Mouse (Mus musculus): ENCODE data around the gene Pde4b. TPM values are rescaled to one million over a fixed set of nuclear protein-coding genes. Genes with fewer than 3 reads are reported as not detected.
A peak's percentile ranks its signal among the peaks of the same experiment; 100 is the strongest.

The Pde4b gene
- polyA plus RNA-seq, 1 experiment: 4.9 TPM

DNA sequence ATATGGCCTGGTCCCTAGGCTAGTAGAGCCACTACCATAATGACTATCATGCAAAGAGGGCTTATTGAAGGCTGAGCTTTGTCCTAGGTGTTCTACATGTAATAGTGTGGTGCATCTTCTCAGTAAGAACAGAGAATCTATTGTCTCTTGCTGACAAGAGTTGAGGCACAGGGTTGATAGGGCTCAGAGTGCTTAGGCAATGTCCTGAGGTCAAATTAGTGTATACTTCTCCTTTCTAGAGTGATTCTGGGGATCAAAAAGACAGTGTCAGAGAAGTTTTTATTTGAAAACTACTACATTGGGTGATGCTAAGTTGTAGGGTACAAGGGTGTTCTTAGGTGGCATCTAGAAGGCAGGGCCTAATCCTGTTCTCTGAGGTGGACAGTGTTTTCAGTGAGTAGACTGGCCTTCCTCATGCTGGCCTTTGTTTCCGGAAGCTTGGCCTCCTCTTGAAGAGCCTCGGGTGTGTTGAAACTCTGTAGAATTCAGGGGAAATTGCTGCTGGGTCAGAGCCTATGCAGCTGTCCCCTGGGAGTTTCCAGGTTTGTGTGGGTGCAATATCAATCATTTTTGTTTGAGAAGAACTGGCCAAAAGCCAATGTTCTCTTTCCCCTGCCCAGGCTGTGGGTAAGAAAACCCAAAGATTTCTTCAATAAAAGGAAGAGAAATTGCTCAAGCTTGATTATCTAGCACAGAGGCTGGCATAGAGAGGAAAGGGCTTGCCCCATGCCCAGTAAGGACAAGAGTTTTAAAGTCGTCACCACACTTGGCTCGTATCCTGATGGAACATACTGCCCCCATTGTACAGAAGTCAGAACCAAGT is 536.7 kb downstream of the Pde4b start:
- peak overlapping the region; percentile 52 for H3K27ac ChIP-seq (replicated peaks; ENCODE audit: low read depth, low read length)
- no peak overlapping the region for H3K4me3 ChIP-seq (ENCODE audit: insufficient read depth, low read depth, low read length)
- peaks cover 6% of the 10 kb centered on the region; the same call in 1 of the 2 replicates for H3K4me1 ChIP-seq (ENCODE audit: control insufficient read depth, insufficient read depth, insufficient read length, low read length)

DNA sequence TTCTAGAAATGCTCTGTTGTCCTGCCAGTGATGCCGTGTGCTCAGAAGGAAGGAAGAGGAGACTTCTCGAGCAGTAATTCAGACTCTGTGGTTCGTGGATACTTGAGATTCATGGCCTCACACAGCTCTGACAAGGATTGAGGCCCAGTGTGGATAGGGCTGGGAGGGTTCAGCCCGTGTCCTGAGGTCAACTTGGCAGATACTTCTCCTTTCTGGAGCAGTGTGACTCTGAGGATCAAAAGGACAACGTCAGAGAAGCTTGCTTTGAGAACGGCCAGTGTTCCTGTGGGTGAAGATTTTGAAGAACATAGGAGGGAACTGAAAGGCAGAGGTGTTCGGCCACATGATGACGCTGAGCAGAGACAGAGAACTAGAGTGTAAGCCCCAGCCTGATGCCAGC is 537.6 kb downstream of the Pde4b start:
- H3K4me1 ChIP-seq (ENCODE audit: control insufficient read depth, insufficient read depth, insufficient read length, low read length): peaks cover 8% of the 10 kb centered on the region; the same call in 1 of the 2 replicates
- H3K27ac ChIP-seq (replicated peaks; ENCODE audit: low read depth, low read length): peak overlapping the region; percentile 52
- H3K4me3 ChIP-seq (ENCODE audit: insufficient read depth, low read depth, low read length): no peak overlapping the region

- no peak overlapping the region for H3K4me3 ChIP-seq (ENCODE audit: insufficient read depth, low read depth, low read length)
These were observed 540.5 kb downstream of the Pde4b start for GRCm38 (mm10) chr4:102627799-102628198.

DNA sequence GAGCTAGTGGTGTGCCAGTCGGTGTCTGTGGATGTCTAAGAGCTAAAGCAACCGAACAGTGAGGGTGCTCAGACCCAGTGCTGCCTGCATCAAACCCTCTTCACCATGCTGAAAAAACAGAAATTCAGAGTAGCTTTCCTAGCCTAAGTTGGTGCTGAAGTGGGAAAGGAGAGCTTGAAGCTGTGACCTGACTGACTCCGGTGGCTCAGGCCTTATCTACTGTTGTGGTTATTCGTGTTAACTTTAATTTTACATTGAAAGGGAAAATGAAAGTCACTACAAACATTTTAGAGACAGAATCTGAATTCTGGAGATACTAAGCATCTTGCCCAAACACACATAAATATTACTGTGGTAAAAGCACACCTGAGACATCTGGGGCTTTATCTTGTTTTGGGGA is 542.3 kb downstream of the Pde4b start:
- peaks cover 6% of the 10 kb centered on the region; the same call in 1 of the 2 replicates for H3K4me1 ChIP-seq (ENCODE audit: control insufficient read depth, insufficient read depth, insufficient read length, low read length)
- no peak overlapping the region for H3K27ac ChIP-seq (replicated peaks; ENCODE audit: low read depth, low read length)

More at GRCm38 (mm10) chr4:102627799-102628198, 540.5 kb downstream of the Pde4b start:
- Histone ChIP-seq H3K4me1 (ENCODE audit: control insufficient read depth, insufficient read depth, insufficient read length, low read length) (peaks cover 12% of the 10 kb centered on the region; the same call in 1 of the 2 replicates), H3K27ac (replicated peaks; ENCODE audit: low read depth, low read length) (no peak overlapping the region)

DNA sequence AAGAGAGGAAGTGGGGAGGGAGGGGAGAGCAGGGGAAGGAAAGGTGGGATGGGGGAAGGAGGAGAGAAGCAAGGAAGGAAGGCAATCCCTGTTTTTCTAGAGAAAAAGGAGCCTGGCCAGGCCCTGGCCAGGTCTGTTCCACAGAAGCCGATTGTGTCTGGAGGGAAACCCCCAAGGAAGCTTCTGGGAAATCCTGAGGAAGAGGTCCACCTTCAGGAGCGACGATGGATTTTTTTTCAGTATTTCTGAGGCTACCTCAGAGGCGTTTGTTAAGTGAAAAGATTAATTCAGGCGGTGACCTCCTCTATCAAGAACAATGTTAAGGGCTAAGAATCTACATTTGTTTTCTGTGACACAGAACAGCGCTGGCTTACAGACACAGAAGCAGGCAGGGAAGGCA is 542.9 kb downstream of the Pde4b start:
- H3K4me1 ChIP-seq (ENCODE audit: control insufficient read depth, insufficient read depth, insufficient read length, low read length): peaks cover 6% of the 10 kb centered on the region
- no peak overlapping the region for H3K27ac ChIP-seq (replicated peaks; ENCODE audit: low read depth, low read length)
- no peak overlapping the region for H3K4me3 ChIP-seq (ENCODE audit: insufficient read depth, low read depth, low read length)

More for the DNA sequence above, 542.3 kb downstream of the Pde4b start:
- no peak overlapping the region for H3K4me3 ChIP-seq (ENCODE audit: insufficient read depth, low read depth, low read length)

GRCm38 (mm10) chr4:102631624-102632023 is 544.3 kb downstream of the Pde4b start:
- Histone ChIP-seq H3K4me3 (ENCODE audit: insufficient read depth, low read depth, low read length) (no peak overlapping the region), H3K4me1 (ENCODE audit: control insufficient read depth, insufficient read depth, insufficient read length, low read length) (peaks cover 11% of the 10 kb centered on the region), H3K27ac (replicated peaks; ENCODE audit: low read depth, low read length) (no peak overlapping the region)

DNA sequence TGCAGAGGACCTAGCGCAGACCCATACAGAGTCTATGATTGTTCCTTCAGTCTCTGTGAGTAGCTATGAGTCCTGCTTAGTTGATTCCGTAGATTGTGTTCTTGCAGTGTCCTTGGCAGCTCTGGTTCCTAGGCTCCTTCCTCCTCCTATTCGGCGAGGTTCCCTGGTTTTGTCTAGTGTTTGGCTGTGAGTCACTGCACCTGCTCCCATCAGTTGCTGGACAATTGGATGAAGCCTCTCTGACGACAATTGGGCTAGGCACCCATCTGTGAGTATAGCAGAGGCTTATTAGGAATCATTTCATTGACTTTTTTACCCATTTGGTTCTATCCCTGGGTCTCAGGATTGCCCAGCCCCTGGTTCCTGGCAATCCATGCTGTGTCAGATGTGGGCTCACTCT is 545.9 kb downstream of the Pde4b start:
- no peak overlapping the region for H3K4me3 ChIP-seq (ENCODE audit: insufficient read depth, low read depth, low read length)
- H3K4me1 ChIP-seq (ENCODE audit: control insufficient read depth, insufficient read depth, insufficient read length, low read length): peaks cover 11% of the 10 kb centered on the region
- no peak overlapping the region for H3K27ac ChIP-seq (replicated peaks; ENCODE audit: low read depth, low read length)

GRCm38 (mm10) chr4:102635258-102635657 is 547.9 kb downstream of the Pde4b start:
- Histone ChIP-seq H3K27ac (replicated peaks; ENCODE audit: low read depth, low read length) (no peak overlapping the region), H3K4me3 (ENCODE audit: insufficient read depth, low read depth, low read length) (no peak overlapping the region), H3K4me1 (ENCODE audit: control insufficient read depth, insufficient read depth, insufficient read length, low read length) (peaks cover 11% of the 10 kb centered on the region)

GRCm38 (mm10) chr4:102635944-102636343 is 548.6 kb downstream of the Pde4b start:
- Histone ChIP-seq H3K4me3 (ENCODE audit: insufficient read depth, low read depth, low read length) (no peak overlapping the region), H3K27ac (replicated peaks; ENCODE audit: low read depth, low read length) (no peak overlapping the region), H3K4me1 (ENCODE audit: control insufficient read depth, insufficient read depth, insufficient read length, low read length) (peaks cover 14% of the 10 kb centered on the region)

DNA sequence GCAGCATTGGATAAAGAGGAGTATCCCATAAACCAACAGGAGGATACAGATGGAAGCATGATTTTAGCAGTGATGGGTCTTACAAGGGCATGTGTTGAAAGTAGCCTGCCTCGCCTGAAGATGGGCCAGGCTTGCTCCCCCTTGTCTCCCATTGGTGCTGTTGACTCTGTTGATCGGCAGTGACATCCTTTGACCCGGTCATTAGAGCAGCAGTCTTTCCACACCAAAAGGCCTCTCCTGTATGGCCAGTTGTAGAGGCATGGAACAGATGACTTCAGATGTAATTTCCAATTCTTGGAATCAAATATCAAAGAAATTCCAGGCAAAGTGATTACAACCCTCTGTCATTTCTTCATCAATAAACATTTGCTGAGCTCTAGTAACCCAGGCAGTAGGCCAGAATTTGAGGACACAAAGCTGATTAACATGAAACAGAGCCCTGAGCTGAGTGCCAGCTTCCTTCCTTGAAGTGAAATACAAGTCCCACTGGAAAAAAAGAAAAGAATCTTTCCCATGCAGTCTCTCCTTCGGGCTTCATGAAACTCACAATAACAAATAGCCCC is 550.1 kb downstream of the Pde4b start:
- Histone ChIP-seq H3K27ac (replicated peaks; ENCODE audit: low read depth, low read length) (no peak overlapping the region), H3K4me3 (ENCODE audit: insufficient read depth, low read depth, low read length) (no peak overlapping the region), H3K4me1 (ENCODE audit: control insufficient read depth, insufficient read depth, insufficient read length, low read length) (peaks cover 9% of the 10 kb centered on the region)

- Histone ChIP-seq H3K4me1 (ENCODE audit: control insufficient read depth, insufficient read depth, insufficient read length, low read length) (peaks cover 7% of the 10 kb centered on the region; the same call in 1 of the 2 replicates), H3K4me3 (ENCODE audit: insufficient read depth, low read depth, low read length) (no peak overlapping the region), H3K27ac (replicated peaks; ENCODE audit: low read depth, low read length) (no peak overlapping the region)
These were observed 553.6 kb downstream of the Pde4b start for GRCm38 (mm10) chr4:102640942-102641341.

DNA sequence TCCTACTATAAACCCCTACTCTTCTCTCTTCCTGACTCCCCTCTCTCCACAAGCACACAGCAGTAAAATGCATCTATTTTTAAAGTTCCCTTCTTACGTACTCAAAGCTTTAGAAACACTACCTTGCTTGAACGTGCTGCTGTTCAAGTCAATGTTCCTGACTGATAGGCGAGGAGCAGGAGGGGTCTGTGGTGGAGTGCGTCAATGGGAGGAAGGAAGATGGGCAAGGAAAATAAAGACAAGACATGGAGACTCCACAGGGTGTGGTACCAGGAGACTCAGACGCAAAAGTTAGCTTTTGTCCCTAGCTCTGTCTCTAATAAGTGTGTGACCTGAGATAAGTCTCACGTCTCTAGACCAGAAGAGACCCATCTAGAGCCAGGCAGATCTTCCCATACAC is 556.7 kb downstream of the Pde4b start:
- H3K4me1 ChIP-seq (ENCODE audit: control insufficient read depth, insufficient read depth, insufficient read length, low read length): peaks cover 12% of the 10 kb centered on the region; the same call in 1 of the 2 replicates
- H3K27ac ChIP-seq (replicated peaks; ENCODE audit: low read depth, low read length): no peak overlapping the region

GRCm38 (mm10) chr4:102647056-102647455 is 559.7 kb downstream of the Pde4b start:
- H3K4me3 ChIP-seq (ENCODE audit: insufficient read depth, low read depth, low read length): no peak overlapping the region
- H3K4me1 ChIP-seq (ENCODE audit: control insufficient read depth, insufficient read depth, insufficient read length, low read length): peaks cover 7% of the 10 kb centered on the region; the same call in 1 of the 2 replicates
- H3K27ac ChIP-seq (replicated peaks; ENCODE audit: low read depth, low read length): no peak overlapping the region

More for the DNA sequence above, 556.7 kb downstream of the Pde4b start:
- no peak overlapping the region for H3K4me3 ChIP-seq (ENCODE audit: insufficient read depth, low read depth, low read length)

DNA sequence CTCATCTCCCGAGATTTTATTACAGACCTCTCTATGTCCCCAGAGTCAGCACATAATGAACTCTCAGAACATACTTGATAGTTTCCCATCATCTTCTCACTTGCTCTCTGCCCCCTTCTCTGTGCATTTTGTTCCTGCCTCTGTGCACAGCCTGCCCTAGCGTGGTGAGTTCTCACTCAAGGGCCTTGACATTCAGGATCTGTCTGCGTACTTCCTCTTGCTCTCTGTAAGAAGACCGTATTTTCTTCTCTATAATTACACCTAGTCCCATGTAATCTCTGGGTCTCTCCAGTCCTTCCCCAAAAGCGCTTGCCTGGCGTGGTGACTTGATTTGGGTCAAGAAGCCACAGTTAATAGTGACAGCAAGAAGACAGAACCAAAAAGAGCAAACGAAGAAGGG is 568.0 kb downstream of the Pde4b start:
- Histone ChIP-seq H3K27ac (replicated peaks; ENCODE audit: low read depth, low read length) (0 out of 2 replicates have a peak overlapping the region, but pooled peaks have one; percentile 33), H3K4me1 (ENCODE audit: control insufficient read depth, insufficient read depth, insufficient read length, low read length) (no peaks in the 10 kb centered on the region), H3K4me3 (ENCODE audit: insufficient read depth, low read depth, low read length) (no peak overlapping the region)

- Histone ChIP-seq H3K27ac (replicated peaks; ENCODE audit: low read depth, low read length) (no peak overlapping the region), H3K4me3 (ENCODE audit: insufficient read depth, low read depth, low read length) (no peak overlapping the region), H3K4me1 (ENCODE audit: control insufficient read depth, insufficient read depth, insufficient read length, low read length) (no peaks in the 10 kb centered on the region)
These were observed 569.2 kb downstream of the Pde4b start for GRCm38 (mm10) chr4:102656494-102657036.
